Mouse (Mus musculus): ENCODE measurements around the gene Smpd1. TPM values are rescaled to one million over a fixed set of nuclear protein-coding genes. Genes with fewer than 3 reads are reported as not detected.

Gene Smpd1
- 29.9 and 31.4 TPM in 2 replicates for polyA plus RNA-seq (2016; fragmentation: Nextera tagmentation; extraction: Ambion mirVana)

- Histone ChIP-seq H3K9ac (replicated peaks) (peak within 1 kb of the TSS; percentile 72), H3K4me3 (replicated peaks) (peak within 1 kb of the TSS; percentile 67), H3K36me3 (peaks cover 23% of the 10 kb centered on the region), H3K27me3 (no peaks in the 10 kb centered on the region), H3K9me3 (no peaks in the 10 kb centered on the region), H3K4me1 (replicated peaks) (peaks cover 14% of the 10 kb centered on the region), H3K27ac (peak within 1 kb of the TSS; percentile 64; the same call in 1 of the 2 replicates), H3K4me2 (peak within 1 kb of the TSS; percentile 74)
- peak; percentile 87 for ATAC-seq (ENCODE audit: insufficient number of reproducible peaks, insufficient read depth, low FRiP score, low TSS enrichment, low read depth)
- WGBS, result 3% methylated on average over 26 of the region's 26 CpGs
Measured at GRCm38 (mm10) chr7:105554212-105554942, at the start of gene Smpd1. TSS of gene Smpd1 (plus strand) at chr7:105554360.

DNA sequence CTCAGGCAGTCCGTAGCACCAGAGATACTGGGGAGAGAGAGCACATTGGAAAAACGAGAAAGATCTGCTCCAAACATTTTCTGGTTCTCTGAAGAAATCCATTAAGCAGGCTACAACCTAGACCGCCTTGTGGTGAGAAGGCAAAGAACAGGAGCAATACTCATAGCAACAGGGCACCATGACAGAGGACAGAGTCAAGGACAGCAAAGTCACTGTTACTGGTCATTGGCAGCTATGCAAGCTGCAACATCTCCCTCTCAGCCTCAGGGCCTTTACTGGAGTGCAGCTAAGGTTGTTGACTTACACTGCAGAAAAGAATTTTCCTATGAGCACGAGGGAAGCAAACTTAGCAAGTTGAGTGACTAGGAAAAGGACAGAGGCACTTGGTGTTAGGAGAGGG lies 46.9 kb upstream of the Smpd1 start:
- Histone ChIP-seq H3K4me2 (no peak overlapping the region), H3K36me3 (no peaks in the 10 kb centered on the region), H3K27me3 (no peaks in the 10 kb centered on the region), H3K9me3 (no peaks in the 10 kb centered on the region), H3K9ac (replicated peaks) (no peak overlapping the region), H3K4me3 (replicated peaks) (no peak overlapping the region), H3K27ac (no peak overlapping the region), H3K4me1 (replicated peaks) (no peaks in the 10 kb centered on the region)
- no peak for ATAC-seq (ENCODE audit: insufficient number of reproducible peaks, insufficient read depth, low FRiP score, low TSS enrichment, low read depth)
- WGBS, result 55% methylated on average over 4 of the region's 4 CpGs

DNA sequence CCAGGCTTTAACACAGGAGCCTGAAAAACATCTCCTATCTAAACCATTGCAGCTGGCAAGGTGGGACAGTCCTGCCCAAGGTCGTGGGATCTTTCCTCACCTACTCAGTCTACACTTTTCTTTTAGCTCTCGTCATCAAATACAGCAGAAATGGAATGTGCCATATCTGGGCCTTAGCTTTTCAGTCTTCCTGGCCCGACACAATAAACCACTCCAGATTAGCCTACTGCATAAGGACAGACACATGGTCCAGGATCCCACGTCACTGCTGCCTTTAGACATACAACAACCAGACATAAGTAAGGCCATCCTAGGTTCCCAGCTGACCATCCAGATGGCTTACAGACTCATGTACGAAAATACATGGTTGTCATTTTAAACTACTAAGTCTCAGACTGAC lies 44.0 kb upstream of the Smpd1 start:
- no peaks in the 10 kb centered on the region for H3K27me3 ChIP-seq
- H3K36me3 ChIP-seq, result no peaks in the 10 kb centered on the region
- no peaks in the 10 kb centered on the region for H3K4me1 ChIP-seq (replicated peaks)
- H3K27ac ChIP-seq, result no peak overlapping the region
- no peak overlapping the region for H3K4me3 ChIP-seq (replicated peaks)
- no peaks in the 10 kb centered on the region for H3K9me3 ChIP-seq
- ATAC-seq (ENCODE audit: insufficient number of reproducible peaks, insufficient read depth, low FRiP score, low TSS enrichment, low read depth), result no peak
- WGBS, result 89% methylated on average over 5 of the region's 5 CpGs
- H3K4me2 ChIP-seq, result no peak overlapping the region
- no peak overlapping the region for H3K9ac ChIP-seq (replicated peaks)

DNA sequence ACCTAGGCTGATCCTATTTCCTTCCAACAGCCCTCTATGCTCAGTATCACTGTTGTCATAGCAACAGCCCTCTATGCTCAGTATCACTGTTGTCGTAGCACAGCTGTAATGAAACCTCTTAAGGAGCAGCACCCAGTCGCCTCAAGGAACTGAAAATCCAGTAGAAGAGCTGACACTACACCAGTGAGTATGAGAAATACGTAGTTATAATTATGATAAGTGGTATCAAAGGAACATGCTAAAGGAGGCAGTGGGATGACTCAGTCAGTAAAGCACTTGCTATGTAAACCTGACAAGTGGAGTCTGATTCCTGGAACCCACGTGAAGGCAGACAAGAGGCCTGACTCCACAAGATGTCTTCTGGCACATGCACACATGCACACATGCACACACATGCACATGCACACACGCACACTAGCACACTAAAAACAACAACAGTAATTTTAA lies 40.3 kb upstream of the Smpd1 start:
- Histone ChIP-seq H3K27me3 (peaks cover 6% of the 10 kb centered on the region; the same call in 1 of the 2 replicates), H3K4me2 (no peak overlapping the region), H3K4me3 (replicated peaks) (no peak overlapping the region), H3K27ac (no peak overlapping the region), H3K4me1 (replicated peaks) (no peaks in the 10 kb centered on the region), H3K9ac (replicated peaks) (no peak overlapping the region), H3K36me3 (no peaks in the 10 kb centered on the region), H3K9me3 (no peaks in the 10 kb centered on the region)
- WGBS, result 52% methylated on average over 5 of the region's 5 CpGs
- ATAC-seq (ENCODE audit: insufficient number of reproducible peaks, insufficient read depth, low FRiP score, low TSS enrichment, low read depth), result no peak

GRCm38 (mm10) chr7:105514561-105514960 lies 39.6 kb upstream of the Smpd1 start:
- Histone ChIP-seq H3K4me1 (replicated peaks) (no peaks in the 10 kb centered on the region), H3K4me3 (replicated peaks) (no peak overlapping the region), H3K9ac (replicated peaks) (no peak overlapping the region), H3K27ac (no peak overlapping the region), H3K9me3 (no peaks in the 10 kb centered on the region), H3K36me3 (no peaks in the 10 kb centered on the region), H3K27me3 (peaks cover 6% of the 10 kb centered on the region; the same call in 1 of the 2 replicates), H3K4me2 (no peak overlapping the region)
- no peak for ATAC-seq (ENCODE audit: insufficient number of reproducible peaks, insufficient read depth, low FRiP score, low TSS enrichment, low read depth)
- WGBS, result 35% methylated on average over 5 of the region's 5 CpGs

DNA sequence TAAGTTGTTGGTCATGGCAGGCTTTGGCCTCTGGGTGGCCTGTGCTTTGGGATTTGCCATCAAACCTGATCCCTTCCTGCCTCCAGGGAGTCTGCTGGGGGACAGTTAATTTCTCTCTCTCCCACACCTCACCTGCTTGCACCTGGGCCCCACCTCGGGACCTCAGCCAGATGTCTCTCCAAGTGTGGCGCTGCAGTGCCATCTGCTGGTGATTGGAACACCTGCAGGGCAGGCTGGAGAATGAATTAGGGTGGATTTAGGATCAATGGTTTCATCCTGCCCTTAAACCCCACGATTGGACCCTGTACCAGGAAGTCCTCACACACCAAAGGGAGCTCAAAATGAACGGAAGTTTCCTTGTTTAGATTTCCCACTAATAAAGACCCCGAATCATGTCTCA lies 39.0 kb upstream of the Smpd1 start:
- 11% methylated on average over 5 of the region's 5 CpGs for WGBS
- Histone ChIP-seq H3K27me3 (peaks cover 6% of the 10 kb centered on the region; the same call in 1 of the 2 replicates), H3K4me2 (no peak overlapping the region), H3K27ac (no peak overlapping the region), H3K9me3 (no peaks in the 10 kb centered on the region), H3K9ac (replicated peaks) (no peak overlapping the region), H3K4me1 (replicated peaks) (0 out of 2 replicates have a peak, but pooled peaks cover 4% of the 10 kb centered on the region), H3K4me3 (replicated peaks) (no peak overlapping the region), H3K36me3 (no peaks in the 10 kb centered on the region)
- ATAC-seq (ENCODE audit: insufficient number of reproducible peaks, insufficient read depth, low FRiP score, low TSS enrichment, low read depth), result 0 out of 2 replicates have a peak, but pooled peaks have one; percentile 46

DNA sequence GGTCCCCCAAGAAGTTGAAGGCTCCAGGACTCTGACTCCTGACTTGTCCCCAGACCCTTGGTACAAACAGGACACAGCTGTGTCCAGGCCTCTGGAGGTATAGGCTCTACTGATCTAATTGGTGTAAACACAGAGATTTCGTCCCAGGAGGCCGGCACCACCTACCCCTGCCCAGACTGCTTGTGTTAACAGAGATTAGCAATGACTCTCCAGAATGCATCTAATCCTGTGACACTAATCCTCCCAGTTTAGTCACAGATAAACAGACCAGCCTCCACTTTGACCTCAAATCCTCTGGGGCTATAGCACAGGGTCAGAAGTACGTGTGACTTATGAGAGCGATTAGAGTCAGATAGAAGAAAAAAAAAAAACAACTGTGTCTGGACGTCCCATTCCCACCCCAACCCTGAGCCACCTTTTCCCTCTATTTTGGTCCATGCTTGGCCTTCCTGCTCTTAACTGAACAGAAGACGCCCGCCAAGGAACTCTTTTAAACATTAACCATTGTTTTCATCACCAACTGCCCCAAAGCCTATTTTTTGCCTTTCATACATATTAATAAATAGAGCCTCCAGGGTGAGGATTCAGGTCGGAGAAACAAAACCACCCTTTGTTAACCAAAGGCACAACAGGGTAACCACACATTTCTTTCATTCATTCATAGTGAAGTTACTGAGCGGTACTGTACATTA lies 37.3 kb upstream of the Smpd1 start:
- 0 out of 2 replicates have a peak, but pooled peaks cover 7% of the 10 kb centered on the region for H3K4me1 ChIP-seq (replicated peaks)
- no peak for ATAC-seq (ENCODE audit: insufficient number of reproducible peaks, insufficient read depth, low FRiP score, low TSS enrichment, low read depth)
- H3K4me3 ChIP-seq (replicated peaks), result no peak overlapping the region
- peaks cover 6% of the 10 kb centered on the region; the same call in 1 of the 2 replicates for H3K27me3 ChIP-seq
- WGBS, result 46% methylated on average over 9 of the region's 9 CpGs
- no peaks in the 10 kb centered on the region for H3K36me3 ChIP-seq
- no peak overlapping the region for H3K27ac ChIP-seq
- no peaks in the 10 kb centered on the region for H3K9me3 ChIP-seq
- H3K9ac ChIP-seq (replicated peaks), result no peak overlapping the region
- no peak overlapping the region for H3K4me2 ChIP-seq

GRCm38 (mm10) chr7:105519336-105519735 lies 34.8 kb upstream of the Smpd1 start:
- Histone ChIP-seq H3K36me3 (no peaks in the 10 kb centered on the region), H3K4me1 (replicated peaks) (0 out of 2 replicates have a peak, but pooled peaks cover 7% of the 10 kb centered on the region), H3K9ac (replicated peaks) (no peak overlapping the region), H3K27me3 (peaks cover 6% of the 10 kb centered on the region; the same call in 1 of the 2 replicates), H3K4me2 (no peak overlapping the region), H3K4me3 (replicated peaks) (no peak overlapping the region), H3K9me3 (no peaks in the 10 kb centered on the region), H3K27ac (no peak overlapping the region)
- no peak for ATAC-seq (ENCODE audit: insufficient number of reproducible peaks, insufficient read depth, low FRiP score, low TSS enrichment, low read depth)
- WGBS, result 58% methylated on average over 11 of the region's 11 CpGs

- Histone ChIP-seq H3K9me3 (no peaks in the 10 kb centered on the region), H3K36me3 (no peaks in the 10 kb centered on the region), H3K9ac (replicated peaks) (no peak overlapping the region), H3K4me2 (no peak overlapping the region), H3K4me3 (replicated peaks) (no peak overlapping the region), H3K4me1 (replicated peaks) (0 out of 2 replicates have a peak, but pooled peaks cover 7% of the 10 kb centered on the region), H3K27me3 (peaks cover 6% of the 10 kb centered on the region; the same call in 1 of the 2 replicates), H3K27ac (no peak overlapping the region)
- no peak for ATAC-seq (ENCODE audit: insufficient number of reproducible peaks, insufficient read depth, low FRiP score, low TSS enrichment, low read depth)
- 74% methylated on average over 2 of the region's 2 CpGs for WGBS
Measured at GRCm38 (mm10) chr7:105519771-105520170, 34.4 kb upstream of the Smpd1 start.

- no peak for ATAC-seq (ENCODE audit: insufficient number of reproducible peaks, insufficient read depth, low FRiP score, low TSS enrichment, low read depth)
- 5% methylated on average over 6 of the region's 6 CpGs for WGBS
- H3K9me3 ChIP-seq, result no peaks in the 10 kb centered on the region
- no peak overlapping the region for H3K4me3 ChIP-seq (replicated peaks)
- no peaks in the 10 kb centered on the region for H3K36me3 ChIP-seq
- no peak overlapping the region for H3K4me2 ChIP-seq
- H3K27me3 ChIP-seq, result peaks cover 6% of the 10 kb centered on the region; the same call in 1 of the 2 replicates
- 0 out of 2 replicates have a peak, but pooled peaks cover 7% of the 10 kb centered on the region for H3K4me1 ChIP-seq (replicated peaks)
- no peak overlapping the region for H3K9ac ChIP-seq (replicated peaks)
- H3K27ac ChIP-seq, result no peak overlapping the region
Measured at GRCm38 (mm10) chr7:105520201-105520600, 34.0 kb upstream of the Smpd1 start.

GRCm38 (mm10) chr7:105524222-105524621 lies 29.9 kb upstream of the Smpd1 start:
- ATAC-seq (ENCODE audit: insufficient number of reproducible peaks, insufficient read depth, low FRiP score, low TSS enrichment, low read depth), result no peak
- WGBS, result 74% methylated on average over 2 of the region's 2 CpGs

More at GRCm38 (mm10) chr7:105524222-105524621, 29.9 kb upstream of the Smpd1 start:
- Histone ChIP-seq H3K4me2 (no peak overlapping the region), H3K27me3 (no peaks in the 10 kb centered on the region; the same call in 1 of the 2 replicates), H3K9ac (replicated peaks) (no peak overlapping the region), H3K9me3 (no peaks in the 10 kb centered on the region), H3K27ac (no peak overlapping the region), H3K4me1 (replicated peaks) (0 out of 2 replicates have a peak, but pooled peaks cover 7% of the 10 kb centered on the region), H3K4me3 (replicated peaks) (no peak overlapping the region), H3K36me3 (no peaks in the 10 kb centered on the region)
